Mouse (Mus musculus) cerebellum, postnatal 25 days (tissue): Measurements from ENCODE around the gene Amotl1.
A peak's percentile ranks its signal among the peaks of the same experiment; 100 is the strongest.

Experiments used
- DNase-seq, 2 experiments: peaks; one replicate each; pipeline ENCODE4 v3.0.0; 2021; ENCODE audit warnings: mixed read lengths in 2 of 2

Gene Amotl1

GRCm38 (mm10) chr9:14641310-14642067, 3.4 kb downstream of the Amotl1 start:
- no peak for DNase-seq

- DNase-seq: no peak
Observed at GRCm38 (mm10) chr9:14636244-14636643, 8.6 kb downstream of the Amotl1 start.

- no peak for DNase-seq
Observed at GRCm38 (mm10) chr9:14635551-14635950, 9.3 kb downstream of the Amotl1 start.

- DNase-seq: peak in 1 of 2 experiments; percentile 21
Observed at GRCm38 (mm10) chr9:14634155-14634554, 10.7 kb downstream of the Amotl1 start.

GRCm38 (mm10) chr9:14632365-14633163, 12.3 kb downstream of the Amotl1 start:
- DNase-seq: no peak

GRCm38 (mm10) chr9:14631729-14632128, 13.1 kb downstream of the Amotl1 start:
- DNase-seq: no peak

GRCm38 (mm10) chr9:14627525-14627924, 17.3 kb downstream of the Amotl1 start:
- no peak for DNase-seq

- no peak for DNase-seq
Observed at GRCm38 (mm10) chr9:14625961-14626360, 18.9 kb downstream of the Amotl1 start.

GRCm38 (mm10) chr9:14625024-14625423, 19.8 kb downstream of the Amotl1 start:
- no peak for DNase-seq

GRCm38 (mm10) chr9:14623928-14624327, 20.9 kb downstream of the Amotl1 start:
- DNase-seq: no peak

- DNase-seq: no peak
Observed at GRCm38 (mm10) chr9:14623250-14623649, 21.6 kb downstream of the Amotl1 start.

GRCm38 (mm10) chr9:14622848-14623247, 22.0 kb downstream of the Amotl1 start:
- no peak for DNase-seq

GRCm38 (mm10) chr9:14620107-14620506, 24.7 kb downstream of the Amotl1 start:
- DNase-seq: no peak

GRCm38 (mm10) chr9:14614931-14615880, 29.6 kb downstream of the Amotl1 start:
- peak; percentile 25 to 50 for DNase-seq

GRCm38 (mm10) chr9:14614205-14614930, 30.5 kb downstream of the Amotl1 start:
- DNase-seq: peak; percentile 54 to 56

GRCm38 (mm10) chr9:14613308-14614204, 31.3 kb downstream of the Amotl1 start:
- DNase-seq: no peak

GRCm38 (mm10) chr9:14612588-14612987, 32.3 kb downstream of the Amotl1 start:
- DNase-seq: no peak

GRCm38 (mm10) chr9:14608521-14608920, 36.3 kb downstream of the Amotl1 start:
- peak in 1 of 2 experiments; percentile 28 for DNase-seq

GRCm38 (mm10) chr9:14607464-14607863, 37.4 kb downstream of the Amotl1 start:
- no peak for DNase-seq

- DNase-seq: no peak
Observed at GRCm38 (mm10) chr9:14605992-14606391, 38.9 kb downstream of the Amotl1 start.

- no peak for DNase-seq
Observed at GRCm38 (mm10) chr9:14604363-14604762, 40.5 kb downstream of the Amotl1 start.
